Mouse (Mus musculus): ENCODE measurements at regions not wholly inside any gene's neighbourhood (a gene's known extent, or its start where the extent isn't known, plus 50 kb on each side); places are given as distances from the start of the nearest gene placed in this dataset.

DNA sequence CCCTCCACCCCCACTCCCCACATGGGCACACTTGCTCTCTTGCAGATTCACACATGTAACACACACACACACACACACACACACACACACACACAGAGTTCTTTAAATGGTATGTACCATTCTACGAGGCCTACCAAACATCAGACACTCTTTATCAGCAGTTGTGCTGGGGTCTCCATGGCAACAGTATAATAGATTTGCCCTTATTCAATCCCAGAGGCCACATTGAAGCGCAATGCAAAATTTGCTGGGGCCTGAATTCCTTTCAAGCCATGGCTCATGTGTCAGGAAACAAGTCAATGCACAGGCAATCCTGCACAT lies 502.7 kb upstream of the Smim15 start:
- no peak for DNase-seq (ENCODE audit: low read depth, low spot score)

GRCm38 (mm10) chr13:107540784-107541634 lies 503.2 kb upstream of the Smim15 start:
- peak; percentile 23 for DNase-seq (ENCODE audit: low read depth, low spot score)

- DNase-seq (ENCODE audit: low read depth, low spot score) = no peak
Observed at GRCm38 (mm10) chr13:107540305-107540704, 503.9 kb upstream of the Smim15 start.

- DNase-seq (ENCODE audit: low read depth, low spot score) = no peak
Observed at GRCm38 (mm10) chr13:107539867-107540266, 504.4 kb upstream of the Smim15 start.

DNA sequence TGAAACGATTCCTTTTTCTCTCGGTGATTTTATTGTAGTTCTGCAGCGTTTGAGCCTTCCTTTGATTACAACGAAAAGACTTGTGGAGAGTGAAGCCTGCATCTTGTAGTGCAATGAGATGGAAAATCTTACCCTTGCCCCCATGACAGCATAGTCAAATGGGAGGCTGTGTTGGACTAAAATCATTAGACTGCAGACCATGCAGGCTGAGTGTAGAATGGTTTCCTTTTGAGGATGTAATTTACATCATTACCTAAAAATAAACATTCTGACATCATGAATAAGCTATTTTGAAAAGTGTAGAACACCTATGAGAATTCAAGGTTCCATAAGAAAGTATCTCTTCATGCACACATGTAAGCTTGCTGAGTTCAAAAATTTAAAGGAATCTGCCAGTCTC lies 504.9 kb upstream of the Smim15 start:
- no peak for DNase-seq (ENCODE audit: low read depth, low spot score)

DNA sequence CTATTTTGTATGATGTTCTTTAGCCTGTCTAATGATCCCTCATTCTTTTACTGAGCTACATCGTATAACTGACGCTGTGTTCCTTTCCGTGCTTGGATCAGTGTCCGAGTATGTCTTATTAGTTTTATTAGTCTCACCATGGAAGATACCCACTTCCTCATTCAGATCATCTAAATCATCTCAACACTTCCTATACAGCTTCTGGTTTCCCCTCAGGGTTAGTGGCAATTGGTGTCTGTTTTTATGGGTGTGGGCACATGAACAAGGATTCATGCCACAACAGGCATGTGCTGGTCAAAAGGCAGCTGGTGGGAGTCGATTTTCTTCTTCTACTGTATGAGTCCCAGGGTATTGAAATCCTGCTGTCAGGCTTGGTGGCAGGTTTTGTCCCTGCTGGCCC lies 509.0 kb upstream of the Smim15 start:
- DNase-seq (ENCODE audit: low read depth, low spot score) = no peak

GRCm38 (mm10) chr13:107533323-107533722 lies 510.9 kb upstream of the Smim15 start:
- no peak for DNase-seq (ENCODE audit: low read depth, low spot score)

DNA sequence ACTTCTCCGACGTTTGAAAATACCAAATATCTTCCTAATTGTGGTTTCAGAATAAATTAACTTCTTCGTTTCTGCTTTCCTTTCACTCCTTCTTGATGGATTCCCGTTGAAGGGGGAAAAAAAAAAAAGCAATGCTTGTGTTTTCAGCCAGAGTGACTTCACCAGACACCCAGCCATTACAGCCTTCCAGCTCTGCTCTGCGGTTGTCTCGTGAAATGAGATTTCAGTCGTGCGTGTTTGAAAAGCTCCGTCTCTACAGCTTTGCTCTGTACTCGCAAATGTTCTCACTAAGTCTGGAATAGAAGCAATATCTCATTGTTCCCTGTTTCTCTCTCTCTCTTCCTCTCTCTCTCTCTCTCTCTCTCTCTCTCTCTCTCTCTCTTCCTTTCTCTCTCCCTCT lies 509.6 kb upstream of the Kif2a start:
- no peak for DNase-seq (ENCODE audit: low read depth, low spot score)

- no peak for DNase-seq (ENCODE audit: low read depth, low spot score)
Observed at GRCm38 (mm10) chr13:107531026-107531425, 509.1 kb upstream of the Kif2a start.

GRCm38 (mm10) chr13:107530392-107530791 lies 508.5 kb upstream of the Kif2a start:
- DNase-seq (ENCODE audit: low read depth, low spot score) = no peak

DNA sequence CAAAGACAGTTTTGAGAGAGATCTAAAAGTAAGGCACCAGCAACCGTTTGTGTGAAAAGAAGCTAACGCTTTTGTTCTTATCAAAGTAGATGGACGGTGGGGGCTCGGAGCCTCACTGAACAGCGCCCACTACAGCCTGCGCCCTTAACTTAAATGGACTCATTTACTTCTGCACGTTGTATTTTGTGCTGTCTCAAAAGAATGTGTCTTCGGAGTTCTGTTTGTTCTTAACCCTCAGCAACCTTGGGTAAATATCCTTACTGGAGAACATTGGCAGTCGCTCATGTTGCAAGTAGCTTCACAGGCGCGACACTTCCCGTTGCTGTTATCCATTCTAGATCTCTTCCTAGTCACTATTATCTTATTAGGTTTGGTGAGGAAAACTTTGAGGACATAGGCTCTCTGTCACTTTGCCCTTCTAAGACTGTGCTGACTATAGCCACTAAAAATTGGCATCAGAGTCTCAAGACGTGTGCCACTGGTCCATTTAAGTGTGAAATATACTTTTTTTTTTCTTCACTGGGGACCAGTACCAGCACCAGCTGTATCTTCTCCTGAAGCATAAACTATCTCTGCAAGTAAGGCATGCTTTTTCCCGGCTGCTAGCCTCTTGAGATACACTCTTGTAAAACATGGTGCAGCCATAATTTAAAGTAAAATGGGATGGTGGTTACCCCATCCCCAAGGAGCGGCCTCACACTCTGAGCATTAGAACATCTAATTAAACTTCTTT lies 507.0 kb upstream of the Kif2a start:
- no peak for DNase-seq (ENCODE audit: low read depth, low spot score)

DNA sequence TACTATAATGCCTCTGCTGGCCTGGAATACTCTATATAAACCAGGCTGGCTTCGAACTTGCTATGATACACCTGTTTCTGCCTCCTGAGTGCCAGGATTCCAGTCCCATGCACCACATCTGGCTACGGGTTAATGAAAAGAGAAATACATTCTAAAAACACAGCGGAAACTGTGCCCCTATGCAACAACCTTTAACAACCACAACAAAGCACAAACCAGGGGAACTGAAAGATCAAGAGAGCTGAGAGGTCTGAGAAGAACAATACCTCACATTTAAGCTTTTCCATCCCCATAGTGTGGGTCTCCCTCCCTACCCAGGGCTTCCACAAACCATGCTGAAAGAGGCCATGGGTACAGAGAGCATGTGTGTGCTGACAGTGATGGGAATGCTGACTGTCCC lies 501.0 kb upstream of the Kif2a start:
- DNase-seq (ENCODE audit: low read depth, low spot score) = no peak

DNA sequence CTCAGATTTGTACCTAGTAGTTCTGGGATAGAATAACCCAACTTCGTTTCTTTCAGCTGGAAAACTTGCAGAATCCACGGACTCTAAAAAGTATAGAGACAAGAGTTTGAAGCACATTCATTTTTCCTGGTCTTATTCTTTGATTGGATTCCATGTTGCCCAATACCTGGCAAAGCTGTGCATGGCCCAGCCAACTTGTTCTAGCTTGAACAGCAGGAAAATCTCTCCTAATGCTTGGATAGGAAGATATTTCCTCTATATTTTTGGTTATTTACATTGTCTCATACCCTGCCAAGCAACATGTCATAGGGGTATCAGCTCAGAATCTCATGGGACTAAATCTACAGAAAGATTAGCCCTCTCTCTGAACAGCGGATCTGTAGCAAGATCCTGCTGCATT lies 492.3 kb upstream of the Kif2a start:
- no peak for DNase-seq (ENCODE audit: low read depth, low spot score)

- no peak for DNase-seq (ENCODE audit: low read depth, low spot score)
Observed at GRCm38 (mm10) chr13:107513274-107514146, 491.6 kb upstream of the Kif2a start.

DNA sequence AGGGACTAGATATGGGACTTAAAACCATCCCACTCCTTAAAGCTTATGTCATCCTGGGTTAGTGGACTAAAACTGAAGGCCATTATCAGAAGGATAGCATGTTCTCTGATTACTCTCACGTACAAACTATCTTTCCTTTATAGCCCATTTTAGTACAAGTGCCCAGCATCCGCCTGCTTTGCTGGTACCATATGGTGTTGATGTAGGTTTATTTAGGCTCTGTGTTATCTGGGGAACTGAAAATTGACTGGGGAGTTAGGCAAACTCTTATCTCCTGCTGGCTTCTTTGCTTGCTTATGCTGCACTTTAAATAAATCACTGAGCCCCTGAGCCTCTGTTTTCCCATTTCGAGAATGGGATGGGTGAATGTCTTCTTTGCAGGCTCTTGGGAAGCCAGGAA lies 485.4 kb upstream of the Kif2a start:
- DNase-seq (ENCODE audit: low read depth, low spot score) = peak; percentile 50

GRCm38 (mm10) chr13:107506832-107507231 lies 484.9 kb upstream of the Kif2a start:
- DNase-seq (ENCODE audit: low read depth, low spot score) = no peak

DNA sequence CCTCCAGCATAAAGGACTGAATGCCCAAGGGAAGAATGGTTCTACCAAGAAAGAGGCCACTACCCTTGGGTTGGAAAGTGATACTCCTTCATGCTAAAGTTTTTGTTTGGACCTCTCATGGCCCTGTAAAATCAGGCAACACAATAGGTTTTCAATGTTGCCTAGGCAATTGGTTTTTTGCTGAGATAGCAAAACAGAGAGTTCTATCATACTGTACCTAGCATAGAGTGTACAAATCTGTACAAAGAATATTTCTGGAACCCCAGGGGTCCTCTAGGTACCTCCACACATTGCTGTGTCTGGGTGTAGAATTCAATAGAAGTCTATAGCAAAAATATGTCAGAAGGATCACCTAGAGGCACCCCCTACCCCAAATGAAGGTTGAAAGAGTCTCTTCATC lies 483.4 kb upstream of the Kif2a start:
- DNase-seq (ENCODE audit: low read depth, low spot score) = no peak

DNA sequence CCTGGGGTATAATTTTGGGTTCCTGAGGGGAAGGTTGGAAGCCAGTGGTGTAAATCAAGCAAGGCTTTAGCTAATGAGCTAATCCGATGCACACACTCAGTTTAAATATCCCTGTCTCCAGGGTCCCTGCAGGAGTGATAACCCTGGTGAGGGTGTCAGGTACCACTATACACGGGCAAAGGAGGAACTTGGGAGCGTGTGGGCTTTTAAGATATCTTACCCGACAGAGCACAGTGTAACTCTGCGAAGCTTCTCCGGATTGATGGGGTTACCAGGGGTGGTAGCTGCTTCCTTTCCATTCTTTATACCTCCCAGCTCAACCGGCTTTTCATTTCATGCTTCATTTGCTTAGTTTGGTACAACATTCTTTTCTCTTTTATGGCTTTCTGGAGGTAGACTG lies 480.3 kb upstream of the Kif2a start:
- DNase-seq (ENCODE audit: low read depth, low spot score) = no peak

DNA sequence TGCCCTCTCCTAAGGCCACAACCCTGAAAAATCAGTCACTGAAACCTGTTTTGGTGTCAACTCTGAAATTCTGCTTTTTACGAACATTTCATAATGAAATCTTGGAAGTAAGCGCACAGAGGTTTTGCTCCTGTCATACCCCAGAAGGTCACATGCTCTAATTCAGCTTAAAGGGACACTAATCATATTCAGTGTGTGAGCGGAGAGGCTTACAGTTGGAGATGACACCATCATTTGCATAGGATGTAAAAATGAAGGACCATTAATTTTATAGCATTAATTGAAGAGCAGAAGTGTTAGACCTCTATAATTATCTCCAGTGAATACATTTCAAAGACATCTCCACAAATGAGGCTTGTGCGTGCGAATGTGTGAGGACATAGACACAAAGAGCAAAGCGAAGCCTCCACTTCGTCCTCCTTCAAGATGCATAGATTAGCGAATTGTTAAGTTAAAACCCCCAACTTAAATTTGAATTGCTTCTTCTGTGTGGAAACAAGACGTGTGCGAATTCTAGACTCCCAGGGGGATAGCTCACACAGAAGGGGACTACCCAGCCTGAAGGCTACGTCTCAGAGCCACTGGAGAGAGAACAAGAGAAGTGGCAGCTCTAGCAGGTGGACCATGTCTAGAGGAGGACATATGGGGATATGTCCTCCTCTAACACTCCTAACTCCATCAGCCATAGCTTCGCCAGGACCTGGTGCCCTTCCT lies 479.0 kb upstream of the Kif2a start:
- no peak for DNase-seq (ENCODE audit: low read depth, low spot score)

GRCm38 (mm10) chr13:107499296-107499695 lies 477.4 kb upstream of the Kif2a start:
- DNase-seq (ENCODE audit: low read depth, low spot score) = no peak

GRCm38 (mm10) chr13:107495161-107495732 lies 473.3 kb upstream of the Kif2a start:
- no peak for DNase-seq (ENCODE audit: low read depth, low spot score)
